Mouse (Mus musculus) layer of hippocampus, postnatal 10 days (tissue): ENCODE data around the gene Aldh1b1. TPM values are rescaled to one million over a fixed set of nuclear protein-coding genes. Genes with fewer than 3 reads are reported as not detected.

ENCODE experiments used
- DNase-seq, 2 experiments: peaks; one replicate each; pipeline ENCODE4 v3.0.0; 2021; ENCODE audit warnings: low spot score in 2 of 2
- total RNA-seq, 2 experiments: library from RNA; stranded (reverse); gene quantifications; 2 replicates each; pipeline ENCODE4 v1.2.3; 2021

Gene Aldh1b1
- total RNA-seq, 2 experiments from 2014 or later = 21.1 to 22.6 TPM

DNA sequence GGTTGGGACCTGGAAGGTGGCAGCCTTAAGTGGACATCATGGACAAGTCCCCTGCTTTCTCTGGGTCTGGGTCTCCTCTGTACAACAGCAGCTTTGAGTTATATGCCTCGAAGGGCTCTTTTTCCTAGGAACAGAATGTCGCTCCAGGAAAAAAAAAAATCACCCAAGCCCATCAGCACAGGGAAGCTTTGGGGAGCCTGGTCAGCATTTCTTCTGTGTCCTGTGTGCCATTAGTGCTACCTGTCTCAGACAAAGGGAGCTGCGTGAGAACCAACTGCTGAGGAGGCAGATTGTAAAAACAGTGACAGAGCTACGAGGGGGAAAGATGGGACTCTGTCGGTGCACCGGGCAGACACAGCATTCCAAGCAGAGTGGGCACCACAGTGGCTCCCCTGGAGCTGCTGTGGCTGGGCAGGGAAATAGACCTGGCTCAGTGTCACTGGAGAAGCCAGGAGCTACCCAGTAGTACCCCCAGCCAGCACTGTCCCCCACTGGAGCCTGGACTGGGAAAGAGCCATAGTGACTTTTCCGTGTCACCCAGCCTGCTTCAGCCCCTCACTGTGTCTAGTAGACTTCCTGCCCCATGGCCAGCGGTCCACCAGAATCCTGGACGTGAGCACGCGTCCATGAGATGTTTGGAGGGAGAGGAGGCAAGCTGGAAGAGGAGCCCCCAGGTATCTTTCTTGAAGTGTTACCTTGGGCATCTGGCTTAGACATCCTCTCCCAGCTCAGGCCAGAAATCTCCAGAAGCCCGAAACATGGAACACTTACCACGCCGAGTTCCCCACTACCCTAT is 26.1 kb downstream of the Aldh1b1 start:
- no peak for DNase-seq

DNA sequence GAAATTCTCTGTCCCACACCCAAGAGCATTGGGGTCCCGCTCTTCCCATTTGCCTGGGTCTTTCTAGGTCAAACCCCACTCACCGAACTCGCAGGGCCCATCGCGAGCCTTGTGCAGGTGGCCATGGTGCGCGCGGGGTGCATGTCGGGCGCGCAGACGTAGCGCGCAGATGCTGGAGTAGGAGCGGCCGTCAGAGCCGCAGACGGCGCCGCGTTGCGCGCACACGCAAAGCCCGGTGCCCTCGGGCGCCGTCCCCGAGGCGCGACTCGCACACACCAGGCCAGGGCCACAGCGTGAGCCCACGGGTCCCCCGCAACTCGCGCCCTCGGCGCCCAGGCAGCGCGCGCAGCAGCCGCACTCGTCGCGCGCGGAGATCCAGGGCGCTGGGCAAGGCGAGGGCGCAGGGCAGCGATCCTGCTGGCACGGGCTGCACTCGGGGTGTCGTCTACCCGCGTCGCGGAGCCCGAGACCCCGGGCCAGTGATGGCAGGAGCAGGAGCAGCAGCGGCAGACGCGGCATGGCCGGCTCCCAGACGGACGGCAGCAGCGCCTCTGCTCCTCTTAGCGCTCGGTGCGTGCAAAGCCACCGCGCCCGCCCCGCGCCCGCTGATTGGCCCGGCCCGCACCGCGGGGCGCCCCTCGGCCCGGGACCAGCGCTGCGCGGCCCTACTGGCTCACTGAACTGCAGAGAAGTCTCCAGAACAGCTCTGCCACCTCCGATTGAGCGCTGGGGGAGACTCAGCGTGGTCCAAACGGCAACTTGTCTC is 27.6 kb downstream of the Aldh1b1 start, which contains the start of gene Igfbpl1:
TSS of gene Igfbpl1 (minus strand) at position 649 of the 766 bp plus-strand sequence.
- peak; percentile 37 to 60 for DNase-seq

DNA sequence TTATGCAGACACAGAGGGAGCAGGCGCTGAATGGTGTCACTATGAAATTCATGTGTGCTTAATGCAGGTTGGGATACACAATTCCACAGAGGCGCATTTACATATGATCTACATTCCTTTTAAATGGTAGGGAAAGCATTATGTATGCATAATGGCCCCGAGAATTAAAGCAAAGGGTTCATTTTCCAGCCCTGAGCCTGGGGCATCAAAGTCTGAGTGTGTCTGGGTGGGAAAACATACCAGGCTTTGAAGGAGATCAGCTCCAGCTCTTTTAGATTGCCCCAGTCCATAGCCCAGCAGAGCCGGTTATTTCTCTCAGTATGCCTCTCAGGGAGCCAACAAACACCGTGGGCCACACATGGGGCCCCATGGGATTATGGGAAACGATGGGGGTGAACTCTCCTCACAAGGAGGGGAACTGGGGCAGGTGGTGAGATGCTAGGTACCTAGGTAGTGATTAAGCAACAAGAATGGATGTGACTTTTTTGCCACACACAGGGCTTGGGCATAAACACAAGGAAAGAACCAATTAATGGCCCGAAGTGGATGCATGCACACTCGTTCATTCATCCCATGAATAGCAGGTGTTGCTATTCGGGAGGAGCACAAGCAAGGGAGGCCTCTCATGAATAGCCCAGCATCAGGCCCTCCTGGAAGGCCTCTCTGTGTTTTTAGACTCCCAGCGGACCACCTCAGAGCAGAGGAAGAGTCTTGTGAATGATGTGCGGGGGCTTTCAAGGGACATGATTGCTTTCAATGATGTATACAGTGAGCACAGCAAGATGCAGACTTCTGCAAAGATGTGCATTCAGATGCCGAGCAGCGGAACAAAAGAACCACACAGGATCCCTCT is 31.3 kb downstream of the Aldh1b1 start:
- DNase-seq = no peak

DNA sequence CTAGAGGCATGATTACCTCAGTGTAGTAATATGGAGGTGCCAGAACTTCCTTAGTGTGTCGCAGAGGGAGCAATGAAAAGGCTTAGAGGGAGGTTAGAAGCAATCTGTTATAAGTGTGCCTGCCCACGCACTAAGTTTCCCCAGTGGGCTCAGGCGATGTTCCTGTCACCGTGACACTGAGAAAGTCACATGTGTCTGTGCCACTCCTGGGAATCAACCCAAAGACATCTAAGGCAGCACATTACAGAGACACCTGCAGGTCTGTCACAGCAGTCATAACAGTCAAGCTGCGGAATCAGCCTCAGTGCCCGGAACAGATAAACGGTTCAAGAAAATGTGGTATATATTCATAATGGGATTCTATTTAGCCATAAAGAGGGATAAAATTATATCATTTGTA is 33.2 kb downstream of the Aldh1b1 start:
- no peak for DNase-seq

DNA sequence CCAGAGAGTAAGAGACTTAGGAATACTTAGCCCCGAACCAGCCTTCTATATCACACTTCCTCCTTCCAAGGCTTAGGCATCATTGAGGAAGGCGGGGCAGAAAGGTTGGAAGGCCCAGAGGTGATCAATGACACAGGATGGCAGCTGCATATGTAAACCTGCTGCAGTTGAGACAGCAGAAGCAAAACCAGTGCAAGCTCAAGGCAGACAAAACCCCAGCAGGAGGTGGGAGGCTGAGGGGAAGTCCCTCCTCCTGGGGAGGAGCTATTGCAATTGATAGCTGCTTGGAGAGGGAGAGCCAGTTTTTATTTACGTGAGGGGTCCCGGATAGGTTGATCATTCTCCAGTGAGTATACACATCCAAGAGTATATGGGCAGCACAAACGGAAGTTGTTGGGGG is 34.6 kb downstream of the Aldh1b1 start:
- DNase-seq = no peak

DNA sequence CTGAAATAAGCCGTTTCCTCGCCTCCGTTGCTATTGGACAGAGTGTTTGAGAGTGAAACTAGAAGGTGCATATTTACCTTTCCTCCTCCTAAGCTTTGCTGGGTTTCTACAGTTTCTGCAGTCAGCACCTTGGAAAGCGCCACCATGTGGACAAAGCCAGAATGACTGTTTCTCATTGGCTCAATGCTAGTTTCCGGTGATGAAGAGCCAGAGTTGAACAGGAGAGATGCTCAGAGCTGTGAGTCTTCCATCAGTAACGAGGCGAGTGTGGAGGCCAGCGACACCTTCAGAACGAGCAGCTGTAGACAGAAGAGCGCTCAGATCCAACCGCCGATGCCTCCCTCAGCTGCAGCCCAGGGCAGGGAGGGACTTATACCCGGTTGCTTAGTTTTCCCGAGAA is 45.5 kb downstream of the Aldh1b1 start:
- DNase-seq = peak; percentile 49 to 54

DNA sequence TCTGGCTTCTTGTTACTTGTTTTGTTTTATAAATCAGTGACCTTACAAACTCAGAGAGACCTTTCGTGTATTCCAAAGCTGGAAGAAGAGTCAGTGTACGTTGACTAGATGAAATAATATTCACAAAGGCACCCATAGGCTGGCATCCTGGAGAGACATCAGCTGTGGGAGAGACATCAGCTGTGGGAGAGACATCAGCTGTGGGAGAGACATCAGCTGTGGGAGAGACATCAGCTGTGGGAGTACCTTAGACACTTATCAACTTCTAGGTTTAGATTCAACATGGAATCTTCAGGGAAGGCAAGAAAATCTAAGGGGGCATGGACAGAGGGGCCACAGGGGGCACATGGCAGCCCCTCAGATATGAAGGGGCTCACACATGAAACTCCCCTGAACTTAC is 47.4 kb downstream of the Aldh1b1 start:
- no peak for DNase-seq

DNA sequence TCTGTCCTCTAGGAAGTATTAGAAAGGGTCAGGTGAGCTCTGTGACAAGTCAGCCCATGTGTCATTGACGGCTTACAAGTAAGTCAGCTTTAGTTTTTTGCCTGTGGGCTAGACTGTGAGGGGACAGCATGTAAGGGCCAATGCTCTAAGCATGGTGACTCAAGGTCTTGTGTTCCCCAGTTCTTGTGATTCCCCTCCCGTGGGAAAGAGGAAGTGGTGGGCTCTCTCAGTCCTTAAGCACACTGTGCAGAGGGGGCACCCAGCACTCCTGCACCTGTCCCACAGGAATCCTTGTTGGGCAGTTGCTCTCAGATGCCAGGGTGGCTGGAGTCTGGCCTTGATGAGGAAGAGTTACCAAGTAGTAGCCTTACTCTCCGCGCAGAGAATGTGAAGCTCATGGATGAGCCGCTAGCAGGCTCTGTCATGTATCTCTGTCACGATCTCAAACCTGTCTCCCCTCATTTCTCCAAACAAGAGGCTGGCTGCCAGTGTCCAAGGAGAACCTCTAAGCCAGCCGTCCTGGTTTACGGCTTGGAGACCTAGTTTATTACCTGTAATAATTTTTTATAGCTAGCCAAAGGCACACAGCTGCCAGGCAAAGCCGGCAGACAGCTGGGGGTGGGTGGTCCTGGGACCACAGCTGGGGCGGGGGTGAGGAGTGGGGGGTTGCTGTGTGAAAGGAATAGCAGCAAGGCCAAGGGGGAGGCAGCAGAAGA is 49.4 kb downstream of the Aldh1b1 start, which contains the start of gene Stra6l:
TSS of gene Stra6l (plus strand) at position 556 of the 716 bp plus-strand sequence.
- no peak for DNase-seq

DNA sequence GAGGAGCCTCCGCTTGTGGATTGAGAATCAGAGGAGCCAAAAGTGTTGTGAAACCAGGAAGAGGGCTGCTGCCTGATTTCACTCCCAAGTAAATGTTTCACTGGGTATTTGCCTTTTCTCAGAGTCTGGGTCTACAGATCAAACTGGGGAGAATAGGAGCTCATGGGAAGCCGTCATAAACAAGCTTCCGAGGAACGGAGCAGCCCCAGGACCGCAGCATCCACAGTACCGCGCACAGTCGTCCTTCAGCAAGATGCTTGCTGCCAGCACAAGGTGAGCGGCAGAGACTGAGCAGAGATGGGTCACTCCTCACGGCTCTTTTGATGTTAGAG is 50.0 kb downstream of the Aldh1b1 start:
- no peak for DNase-seq

DNA sequence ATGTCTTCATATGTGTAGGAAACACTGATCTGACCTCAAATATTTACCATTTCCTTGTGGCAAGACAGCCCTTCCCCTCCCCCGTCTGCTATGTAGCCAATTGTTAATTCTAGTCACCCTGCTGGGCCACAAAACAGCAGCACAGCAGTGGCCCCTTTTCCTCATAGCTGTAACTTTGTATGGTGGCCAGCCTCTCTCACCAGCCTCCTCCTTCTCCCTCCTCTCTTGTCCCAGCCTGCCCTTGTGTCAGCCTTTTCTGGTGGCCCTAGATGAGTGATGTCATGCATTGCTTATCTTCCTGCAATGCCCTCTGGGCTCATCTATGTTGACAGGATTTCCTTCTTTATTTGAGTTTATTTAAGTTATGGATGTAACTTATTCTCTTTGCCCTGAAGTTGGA is 50.6 kb downstream of the Aldh1b1 start:
- no peak for DNase-seq

DNA sequence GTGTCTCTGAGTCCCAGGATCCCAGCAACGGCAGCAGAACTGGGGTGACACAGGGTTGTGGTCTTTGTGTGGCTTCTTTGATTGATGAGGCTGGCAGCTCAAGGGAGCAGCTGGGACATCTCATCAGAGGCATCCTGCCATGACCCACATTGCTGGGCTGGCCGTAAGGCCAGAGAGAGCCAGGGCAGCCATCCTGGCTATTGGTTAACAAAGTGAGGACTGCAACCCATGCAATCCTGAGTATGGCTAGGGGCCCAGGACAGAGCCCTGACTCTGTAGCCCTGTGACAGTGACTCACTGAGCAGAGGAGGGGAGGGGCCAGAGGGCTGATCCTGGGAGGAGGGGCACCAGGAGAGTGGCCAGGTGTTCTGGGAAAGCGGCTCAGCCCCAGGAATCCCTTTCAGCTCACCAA is 52.8 kb downstream of the Aldh1b1 start:
- DNase-seq = no peak

DNA sequence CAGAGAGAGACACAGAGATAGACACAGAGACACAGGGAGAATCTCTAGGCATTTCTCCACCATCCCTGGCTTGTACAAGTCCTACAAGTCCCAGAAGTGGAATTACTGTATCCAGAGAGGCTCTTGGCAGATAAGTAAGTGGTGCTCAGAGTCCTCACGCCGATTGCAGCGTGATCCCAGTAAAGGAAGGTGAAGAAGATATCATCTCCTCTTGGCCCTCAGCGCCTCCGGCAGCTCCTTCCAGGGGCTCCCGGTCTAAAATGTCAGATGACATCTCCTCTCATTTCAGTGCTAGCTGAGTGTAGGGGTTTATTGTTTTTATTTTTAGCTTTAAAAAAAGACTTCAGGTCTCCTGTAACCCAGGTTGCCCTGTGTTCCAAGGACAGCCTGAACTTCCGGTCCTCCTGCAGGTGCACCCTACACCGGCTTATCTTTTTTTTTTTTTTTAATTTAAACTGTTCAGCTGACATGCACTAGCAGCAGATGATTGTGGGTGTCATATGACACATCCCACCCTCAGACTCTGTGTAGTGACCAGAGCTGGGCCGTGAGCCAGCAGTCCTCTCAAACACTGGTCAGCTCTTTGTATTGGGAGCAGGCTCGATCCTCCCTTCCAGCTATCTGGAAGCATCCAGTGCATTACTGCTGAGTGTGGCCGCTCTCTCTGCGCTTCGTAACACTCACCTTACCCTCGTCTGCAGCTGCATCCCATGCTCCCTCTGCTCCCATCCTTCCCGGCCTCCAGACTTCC is 54.8 kb downstream of the Aldh1b1 start:
- no peak for DNase-seq

Other genes with a start within 250 kb of the Aldh1b1 start
- gene Igfbpl1, start 27.9 kb downstream of the Aldh1b1 start, total RNA-seq = 10 to 100 TPM; 58.1 to 60.4 TPM
- gene Stra6l, start 49.6 kb downstream of the Aldh1b1 start, total RNA-seq = not detected
- under 1 TPM; 0.50 to 0.62 TPM for gene Ccdc180, start 91.3 kb downstream of the Aldh1b1 start, total RNA-seq
- 10 to 100 TPM; 25.2 to 32.7 TPM for gene Tdrd7, start 166.3 kb downstream of the Aldh1b1 start, total RNA-seq
- gene Tmod1, start 239.9 kb downstream of the Aldh1b1 start, total RNA-seq = 1 to 10 TPM; 7.7 to 8.3 TPM